Mouse (Mus musculus): ENCODE measurements around the gene Ptgfrn.

GRCm38 (mm10) chr3:101048781-101049180 lies 61.3 kb downstream of the Ptgfrn start:
- TF ChIP-seq CTCF (IDR thresholded peaks at IDR 0.05; ENCODE audit: control insufficient read depth, insufficient read depth, insufficient replicate concordance, low read depth, low read length): no peak
- TF ChIP-seq POLR2A (IDR thresholded peaks at IDR 0.05; ENCODE audit: control insufficient read depth, low read depth, low read length): no peak

All from testis, adult 2 months (tissue).